Mouse (Mus musculus) bone marrow macrophage, adult 2 months (primary cell): ENCODE results near the gene Dusp11.

ENCODE experiments used
- CTCF ChIP-seq: IDR thresholded peaks from 2 replicates; pipeline ENCODE4 v1.5.1; 2012; ENCODE audit warnings: low read depth, mild to moderate bottlenecking, low read length, moderate library complexity
- POLR2A ChIP-seq: IDR thresholded peaks from 2 replicates; pipeline ENCODE4 v1.6.1; 2012; ENCODE audit warnings: mild to moderate bottlenecking, low read depth, low read length, borderline replicate concordance

GRCm38 (mm10) chr6:85915141-85915538 lies 46.3 kb downstream of the Dusp11 start:
- TF ChIP-seq CTCF (no peak), POLR2A (no peak)
